ENCODE assay signal across 8 mouse cellular contexts in the genomic region with DNA sequence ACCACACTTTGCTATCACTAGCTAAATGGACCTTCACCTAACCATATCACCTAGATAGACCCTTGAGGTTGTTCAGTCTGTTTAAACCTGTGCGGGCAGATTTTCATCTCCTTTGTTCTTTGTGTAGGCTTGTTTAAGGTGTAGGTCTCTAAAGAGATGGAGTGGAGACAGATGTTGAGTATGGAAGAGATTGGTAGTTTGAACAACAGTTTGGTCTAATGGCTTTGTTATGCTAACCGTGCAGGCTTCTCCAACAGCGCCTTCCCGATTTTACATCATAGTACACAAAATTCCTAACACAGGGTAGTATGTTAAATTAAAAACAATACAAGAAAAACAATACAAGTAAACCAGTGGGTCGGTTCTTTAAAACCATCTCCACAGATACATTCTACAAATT. TPM values are rescaled to one million over a fixed set of nuclear protein-coding genes. Genes with fewer than 3 reads are reported as not detected.
DNase-seq lines count a peak whose midpoint lies in the region; ATAC-seq lines count a peak whose summit lies in the region.

No protein-coding gene starts in this region.

- ATAC-seq in kidney, embryonic 16.5 days (ENCODE audit: low FRiP score, low TSS enrichment) = no peak
- ATAC-seq in embryonic facial prominence, embryonic 12.5 days (ENCODE audit: insufficient number of reproducible peaks, insufficient read depth, low FRiP score, low TSS enrichment) = no peak
- ATAC-seq in hindbrain, embryonic 14.5 days (ENCODE audit: low FRiP score) = no peak
- ATAC-seq in midbrain, embryonic 14.5 days (ENCODE audit: low FRiP score, low TSS enrichment) = no peak
- ATAC-seq in activated CD4-positive, CD25-positive, alpha-beta regulatory T cell, adult 4 months = no peak

- H3K4me1 ChIP-seq in kidney, embryonic 16.5 days (ENCODE audit: insufficient read depth, low read length) = peaks cover 9% of the 10 kb centered on the region
- peaks cover 14% of the 10 kb centered on the region; the same call in 1 of the 2 replicates for H3K4me1 ChIP-seq in embryonic facial prominence, embryonic 12.5 days
- H3K4me1 ChIP-seq in hindbrain, embryonic 14.5 days (replicated peaks; ENCODE audit: control insufficient read depth, insufficient read depth, low read length) = peaks cover 22% of the 10 kb centered on the region
- 0 out of 2 replicates have a peak, but pooled peaks cover 5% of the 10 kb centered on the region for H3K4me1 ChIP-seq in midbrain, embryonic 14.5 days (ENCODE audit: control insufficient read depth, insufficient read depth, low read length)

- H3K36me3 ChIP-seq in kidney, embryonic 16.5 days (ENCODE audit: insufficient read depth, low read length) = no peaks in the 10 kb centered on the region
- H3K36me3 ChIP-seq in embryonic facial prominence, embryonic 12.5 days = no peaks in the 10 kb centered on the region
- no peaks in the 10 kb centered on the region for H3K36me3 ChIP-seq in hindbrain, embryonic 14.5 days (replicated peaks; ENCODE audit: control insufficient read depth, insufficient read depth)
- no peaks in the 10 kb centered on the region for H3K36me3 ChIP-seq in midbrain, embryonic 14.5 days (ENCODE audit: control insufficient read depth, insufficient read depth, low read length)

- peak overlapping the region; percentile 75 for H3K4me3 ChIP-seq in kidney, embryonic 16.5 days (ENCODE audit: low read length)
- H3K4me3 ChIP-seq in embryonic facial prominence, embryonic 12.5 days = no peak overlapping the region
- H3K4me3 ChIP-seq in hindbrain, embryonic 14.5 days (replicated peaks; ENCODE audit: low read length) = peak overlapping the region; percentile 95
- peak overlapping the region; percentile 93 for H3K4me3 ChIP-seq in midbrain, embryonic 14.5 days (replicated peaks; ENCODE audit: low read depth, low read length)

- H3K27ac ChIP-seq in kidney, embryonic 16.5 days (ENCODE audit: low read length) = peak overlapping the region; percentile 97
- H3K27ac ChIP-seq in embryonic facial prominence, embryonic 12.5 days = peak overlapping the region; percentile 92
- H3K27ac ChIP-seq in hindbrain, embryonic 14.5 days = peak overlapping the region; percentile 92
- peak overlapping the region; percentile 85 for H3K27ac ChIP-seq in midbrain, embryonic 14.5 days (replicated peaks; ENCODE audit: low read depth, low read length)

- H3K27me3 ChIP-seq in kidney, embryonic 16.5 days (ENCODE audit: insufficient read depth, low read length) = no peaks in the 10 kb centered on the region
- no peaks in the 10 kb centered on the region for H3K27me3 ChIP-seq in embryonic facial prominence, embryonic 12.5 days
- no peaks in the 10 kb centered on the region for H3K27me3 ChIP-seq in hindbrain, embryonic 14.5 days (ENCODE audit: control insufficient read depth, insufficient read depth, low read length)
- no peaks in the 10 kb centered on the region for H3K27me3 ChIP-seq in midbrain, embryonic 14.5 days (ENCODE audit: control insufficient read depth, insufficient read depth, low read length)

- H3K9me3 ChIP-seq in kidney, embryonic 16.5 days (ENCODE audit: low read length) = no peaks in the 10 kb centered on the region
- no peaks in the 10 kb centered on the region for H3K9me3 ChIP-seq in embryonic facial prominence, embryonic 12.5 days
- H3K9me3 ChIP-seq in hindbrain, embryonic 14.5 days (ENCODE audit: control insufficient read depth, low read length) = no peaks in the 10 kb centered on the region
- H3K9me3 ChIP-seq in midbrain, embryonic 14.5 days (ENCODE audit: control insufficient read depth, low read length) = no peaks in the 10 kb centered on the region

- WGBS in kidney, embryonic 16.5 days = 47% methylated on average over 5 of the region's 5 CpGs
- 36% methylated on average over 5 of the region's 5 CpGs for WGBS in embryonic facial prominence, embryonic 12.5 days
- 32% methylated on average over 5 of the region's 5 CpGs for WGBS in hindbrain, embryonic 14.5 days
- 37% methylated on average over 5 of the region's 5 CpGs for WGBS in midbrain, embryonic 14.5 days

- peak overlapping the region; percentile 71 for H3K9ac ChIP-seq in kidney, embryonic 16.5 days (replicated peaks; ENCODE audit: low read length)
- H3K9ac ChIP-seq in embryonic facial prominence, embryonic 12.5 days = no peak overlapping the region
- H3K9ac ChIP-seq in hindbrain, embryonic 14.5 days = peak overlapping the region; percentile 61
- peak overlapping the region; percentile 32; the same call in 1 of the 2 replicates for H3K9ac ChIP-seq in midbrain, embryonic 14.5 days (replicated peaks; ENCODE audit: low read length)

- H3K4me2 ChIP-seq in kidney, embryonic 16.5 days (replicated peaks; ENCODE audit: low read depth, low read length) = peak overlapping the region; percentile 58
- peak overlapping the region; percentile 50 for H3K4me2 ChIP-seq in embryonic facial prominence, embryonic 12.5 days (replicated peaks)
- peak overlapping the region; percentile 67 for H3K4me2 ChIP-seq in hindbrain, embryonic 14.5 days (replicated peaks)
- peak overlapping the region; percentile 64 for H3K4me2 ChIP-seq in midbrain, embryonic 14.5 days (ENCODE audit: low read length)

- no peak for DNase-seq in kidney, postnatal 25 days
- DNase-seq in hindbrain, embryonic 14.5 days (ENCODE audit: low spot score) = no peak
- DNase-seq in midbrain, embryonic 14.5 days = no peak
- no peak for DNase-seq in frontal cortex, postnatal 25 days (ENCODE audit: low spot score in 2 of 2)
- no peak for DNase-seq in urinary bladder, adult 2 months (ENCODE audit: low spot score)

RNA-seq across cellular contexts. Expression of a gene that starts 0.3 kb away (rescaled TPM):
- 16.9 and 19.2 TPM in 2 replicates for polyA plus RNA-seq in kidney, embryonic 16.5 days (2015; fragmentation: Nextera tagmentation; extraction: Ambion mirVana)
- 28.2 and 28.9 TPM in 2 replicates for polyA plus RNA-seq in embryonic facial prominence, embryonic 12.5 days (2016; fragmentation: Nextera tagmentation; extraction: Ambion mirVana)
- polyA plus RNA-seq in hindbrain, embryonic 14.5 days (2014; fragmentation: Nextera tagmentation; extraction: Ambion mirVana) = 23.7 and 26.3 TPM in 2 replicates
- 28.5 and 47.8 TPM in 2 replicates for polyA plus RNA-seq in midbrain, embryonic 14.5 days (2014; fragmentation: Nextera tagmentation; extraction: Ambion mirVana)
- 10 to 100 TPM; 20.9 to 21.9 TPM for polyA plus RNA-seq in activated CD4-positive, CD25-positive, alpha-beta regulatory T cell, adult 4 months (2017; shearing (Covaris generic))
- 11.9 and 18.5 TPM in 2 replicates for polyA plus RNA-seq in urinary bladder, adult 2 months (2012; rRNA removed)
